Mouse (Mus musculus) frontal cortex, adult 2 months (tissue): ENCODE measurements around the gene Kpna4. TPM values are rescaled to one million over a fixed set of nuclear protein-coding genes. Genes with fewer than 3 reads are reported as not detected.
"Not testable (repeated sequence)": the region's sequence is repeated elsewhere in the genome, so short reads cannot be mapped to it uniquely, and the experiment has no call there.

Source experiments
- DNase-seq, 2 experiments: peaks; one replicate each; pipeline ENCODE4 v3.0.0; 2022; ENCODE audit warnings: low spot score in 1 of 2; ENCODE audit errors: extremely low spot score in 1 of 2
- polyA plus RNA-seq: library from polyadenylated mRNA; depleted of rRNA; stranded (reverse); fragments of >200 nt; gene quantifications from 2 replicates; pipeline ENCODE4 v1.2.3, GENCODE M21; 2012

The Kpna4 gene
- polyA plus RNA-seq, 1 experiment: 40.6 TPM

GRCm38 (mm10) chr3:69113956-69114355 lies 13.0 kb downstream of the Kpna4 start:
- no peak for DNase-seq

DNA sequence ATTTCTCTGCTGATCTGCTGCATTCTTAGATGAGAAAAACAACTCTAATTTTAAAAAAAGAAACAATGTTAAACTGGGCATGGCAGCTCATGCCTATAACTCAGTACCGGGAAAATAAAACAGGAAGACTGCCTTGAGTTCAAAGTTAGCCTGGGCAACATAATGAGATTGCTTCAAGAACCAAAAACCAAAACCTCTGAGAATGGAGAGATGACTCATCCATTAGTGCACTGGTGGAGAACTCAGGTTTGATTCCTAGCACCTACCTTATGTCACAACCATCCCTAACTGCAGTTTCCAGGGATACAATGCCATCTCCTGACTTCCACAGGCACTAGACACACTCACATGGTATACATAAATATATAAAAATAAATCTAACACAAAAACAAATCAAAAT lies 17.8 kb downstream of the Kpna4 start:
- DNase-seq: no peak

DNA sequence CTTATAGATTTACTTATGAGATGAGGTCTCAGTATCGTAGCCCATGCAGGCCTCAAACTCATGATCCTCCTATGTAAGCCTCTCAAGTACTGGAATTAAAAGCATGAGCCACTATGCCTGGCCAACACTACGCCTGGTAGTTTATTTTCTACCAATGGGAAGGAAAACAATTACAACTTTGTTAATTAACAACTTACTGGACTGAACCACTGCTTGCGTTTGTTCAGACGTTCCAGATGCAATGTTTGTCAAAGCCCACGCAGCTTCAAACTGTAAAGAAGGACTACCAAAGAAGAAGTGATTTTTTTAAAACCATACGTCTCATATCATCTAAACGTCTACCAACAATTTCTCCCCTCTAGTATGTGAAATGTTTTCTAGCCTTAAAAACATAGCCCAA lies 32.5 kb downstream of the Kpna4 start:
- DNase-seq: no peak

- peak in 1 of 2 experiments; percentile 38 for DNase-seq
These were observed 62.9 kb downstream of the Kpna4 start for GRCm38 (mm10) chr3:69064005-69064404.

GRCm38 (mm10) chr3:69062764-69063163 lies 64.1 kb downstream of the Kpna4 start:
- DNase-seq: no peak

DNA sequence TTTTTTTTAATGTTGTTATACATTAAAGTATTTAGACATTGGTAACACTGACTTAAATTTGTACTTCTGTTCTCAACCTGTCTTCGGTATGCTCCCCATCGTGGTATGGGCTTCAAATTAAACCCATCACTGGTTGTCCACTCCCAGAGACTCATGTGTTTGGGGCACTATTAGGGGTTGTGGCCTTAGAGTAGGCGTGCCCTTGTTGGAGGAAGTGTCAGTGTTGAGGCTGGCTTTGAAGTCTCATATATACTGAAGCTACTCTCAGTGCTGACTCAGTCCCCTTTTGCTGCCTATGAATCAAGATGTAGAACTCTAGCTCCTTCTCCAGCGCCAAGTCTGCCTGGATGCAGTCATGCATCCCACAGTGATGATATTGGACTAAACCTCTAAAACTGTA lies 66.2 kb downstream of the Kpna4 start:
- DNase-seq: no peak

DNA sequence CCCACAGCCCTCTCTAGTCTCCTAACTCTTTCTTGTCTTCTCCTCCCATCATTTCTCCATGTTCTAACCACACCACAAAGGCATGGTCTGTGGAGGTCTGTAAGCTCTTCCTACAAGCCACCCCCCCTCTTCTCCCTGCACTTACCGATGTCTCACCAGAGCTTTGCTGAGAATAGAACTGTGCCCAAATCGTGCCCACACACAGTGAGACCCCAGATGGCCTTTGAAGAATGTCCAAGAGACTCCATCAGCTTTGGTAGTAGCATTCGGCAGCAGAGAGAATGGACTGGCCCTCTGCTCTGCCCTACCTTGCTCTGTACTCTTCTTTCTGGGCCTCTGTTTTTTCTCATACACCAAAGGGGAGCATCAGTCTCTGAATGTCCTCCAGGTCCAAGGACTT lies 71.0 kb downstream of the Kpna4 start:
- no peak for DNase-seq

DNA sequence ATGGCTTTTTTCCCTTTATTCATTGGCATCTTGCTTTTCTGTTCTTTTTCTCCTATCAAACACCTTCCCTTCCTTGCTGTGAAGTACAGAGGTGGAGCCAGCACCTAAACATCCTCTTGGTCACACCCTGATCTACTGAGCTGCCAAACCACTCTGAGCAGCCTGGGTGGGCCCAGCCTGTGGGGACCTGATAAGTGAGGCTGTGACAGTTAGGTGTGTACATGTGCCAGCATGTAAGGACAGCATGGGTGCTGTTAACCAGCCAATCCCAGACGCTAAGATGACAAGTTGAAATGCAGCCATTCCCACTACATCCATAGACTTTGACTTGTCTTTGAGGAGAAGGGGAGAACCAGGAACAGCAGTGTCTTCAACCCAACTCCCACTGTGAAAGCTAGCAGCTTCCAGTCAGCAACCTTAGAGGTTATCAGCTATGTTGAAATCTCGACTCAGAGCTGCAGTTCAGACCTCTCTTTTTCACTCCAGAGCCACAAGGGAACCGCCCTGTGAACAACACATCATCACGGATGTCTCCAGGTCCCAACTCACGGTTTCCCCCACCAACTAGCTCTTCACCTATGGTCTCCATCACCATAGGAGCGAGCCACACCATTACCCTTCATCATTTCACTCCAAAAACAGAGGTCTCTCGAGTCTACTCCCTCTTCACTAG lies 72.0 kb downstream of the Kpna4 start:
- DNase-seq: no peak

DNA sequence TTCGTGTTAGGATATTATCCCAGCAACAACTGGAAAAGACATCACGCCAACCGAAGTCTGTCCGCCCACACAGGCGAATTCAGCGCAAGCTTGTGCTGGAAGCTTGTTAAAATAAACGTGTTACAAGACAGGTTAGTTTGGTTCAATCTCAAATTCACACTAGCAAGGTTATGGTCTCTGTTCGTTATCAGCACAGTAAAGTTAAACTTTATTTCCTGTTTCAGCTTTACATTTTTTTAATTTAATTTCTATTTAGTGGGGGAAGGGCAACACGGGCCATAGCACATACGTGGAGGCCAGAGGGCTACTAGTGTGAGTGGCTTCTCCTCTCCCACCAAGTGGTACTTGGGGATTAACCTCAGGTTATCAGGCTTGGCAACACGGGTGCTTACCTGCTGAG lies 75.0 kb downstream of the Kpna4 start:
- DNase-seq: no peak

- peak in 1 of 2 experiments; percentile 33 for DNase-seq
These were observed 77.9 kb downstream of the Kpna4 start for GRCm38 (mm10) chr3:69049011-69049410.

DNA sequence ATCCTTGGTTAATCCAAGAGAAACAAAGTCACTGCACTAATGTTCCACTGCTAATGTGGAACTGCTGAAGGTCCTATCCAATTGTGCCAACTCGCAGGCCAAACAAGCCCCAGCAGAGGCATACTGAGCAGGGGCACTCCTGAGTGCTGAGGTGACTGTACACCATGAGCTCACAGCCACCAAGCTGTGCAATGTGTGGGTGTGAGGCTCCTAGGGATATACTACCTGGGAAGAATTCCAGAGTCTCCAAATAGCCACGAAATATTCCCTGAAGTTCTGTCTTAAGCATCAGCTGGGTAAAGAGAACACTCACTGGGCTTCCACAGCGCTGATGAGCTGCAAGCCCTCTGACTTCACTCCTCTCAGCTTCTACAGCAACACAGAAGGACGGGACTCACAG lies 79.2 kb downstream of the Kpna4 start:
- DNase-seq: no peak

GRCm38 (mm10) chr3:69046509-69046908 lies 80.4 kb downstream of the Kpna4 start:
- DNase-seq: no peak

GRCm38 (mm10) chr3:69045750-69046149 lies 81.2 kb downstream of the Kpna4 start:
- DNase-seq: no peak

DNA sequence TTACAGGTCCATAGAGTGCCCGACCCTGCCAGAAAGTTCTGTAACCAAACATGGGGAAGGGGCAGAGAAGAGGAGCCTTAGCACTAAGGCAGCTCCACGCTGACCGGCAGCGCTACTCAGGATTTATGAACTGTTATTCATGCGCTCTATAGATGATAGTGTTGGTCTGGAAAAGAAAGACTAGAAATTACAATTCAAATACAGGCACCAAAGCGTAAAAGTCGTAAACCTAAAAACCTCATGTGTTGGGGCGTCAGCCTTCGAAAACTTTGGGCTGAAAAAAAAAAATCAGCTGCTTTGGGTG lies 81.6 kb downstream of the Kpna4 start:
- no peak for DNase-seq

GRCm38 (mm10) chr3:69044645-69045399 lies 82.1 kb downstream of the Kpna4 start, which contains the start of gene Trim59:
Trim59 (minus strand) TSS chr3:69044755.
- DNase-seq: peak; percentile 57 to 83

DNA sequence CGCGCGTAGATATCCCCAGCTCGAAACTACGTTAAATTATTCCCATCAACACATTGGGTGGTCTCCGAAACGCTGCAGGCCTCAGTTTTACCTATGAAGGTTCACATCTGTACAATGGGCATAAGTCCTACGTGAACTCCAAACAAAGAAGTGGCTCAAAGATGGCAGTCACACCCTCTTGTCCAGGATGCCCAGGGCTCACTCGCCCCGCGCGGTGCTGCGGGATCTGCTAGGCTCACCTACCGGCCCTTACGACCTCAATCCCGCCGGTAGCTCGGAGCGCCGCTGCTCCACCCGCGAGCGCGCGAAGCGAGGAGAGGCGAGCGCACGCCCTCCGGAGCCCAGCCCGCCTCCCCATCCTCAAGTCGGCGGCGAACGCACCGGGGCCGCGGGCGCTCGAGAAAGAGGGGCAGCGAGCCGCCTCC lies 82.7 kb downstream of the Kpna4 start:
- no peak for DNase-seq

DNA sequence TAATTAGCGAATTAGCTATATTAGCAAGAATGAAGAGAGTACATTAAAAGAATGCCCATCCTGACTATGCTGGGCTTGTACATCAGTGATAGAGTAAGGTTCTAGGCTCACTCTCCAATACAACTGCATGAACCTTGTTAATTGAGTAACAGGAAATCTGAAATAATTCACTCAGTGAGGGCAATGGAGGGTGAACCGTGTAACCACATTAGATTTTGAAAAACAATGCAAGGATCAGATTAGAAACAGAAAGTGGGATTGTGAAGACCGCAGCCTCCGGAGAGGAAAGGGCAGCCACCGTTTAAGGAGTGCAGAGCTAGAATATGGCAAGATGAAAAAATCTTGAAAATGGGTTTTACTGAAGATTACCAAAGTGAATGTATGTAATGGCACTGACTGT lies 85.6 kb downstream of the Kpna4 start:
- DNase-seq: no peak

DNA sequence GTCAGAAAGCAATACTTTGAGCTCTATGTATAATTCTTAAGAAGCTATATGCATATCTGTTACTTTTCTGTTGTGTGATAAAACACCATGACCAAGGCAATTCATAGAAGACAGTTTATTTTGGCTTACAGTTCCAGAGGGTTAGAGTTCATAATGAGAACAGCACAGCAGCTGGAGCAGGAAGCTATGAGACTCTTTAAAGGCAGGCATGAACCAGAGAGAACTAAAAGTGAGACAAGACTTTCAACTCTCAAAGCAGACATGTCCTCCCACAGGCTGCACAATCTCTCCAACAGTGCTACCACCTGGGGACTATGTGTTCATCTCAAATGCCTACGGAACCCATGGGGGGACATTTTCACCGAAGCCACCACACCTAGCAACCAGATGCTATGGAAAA lies 86.8 kb downstream of the Kpna4 start:
- no peak for DNase-seq

DNA sequence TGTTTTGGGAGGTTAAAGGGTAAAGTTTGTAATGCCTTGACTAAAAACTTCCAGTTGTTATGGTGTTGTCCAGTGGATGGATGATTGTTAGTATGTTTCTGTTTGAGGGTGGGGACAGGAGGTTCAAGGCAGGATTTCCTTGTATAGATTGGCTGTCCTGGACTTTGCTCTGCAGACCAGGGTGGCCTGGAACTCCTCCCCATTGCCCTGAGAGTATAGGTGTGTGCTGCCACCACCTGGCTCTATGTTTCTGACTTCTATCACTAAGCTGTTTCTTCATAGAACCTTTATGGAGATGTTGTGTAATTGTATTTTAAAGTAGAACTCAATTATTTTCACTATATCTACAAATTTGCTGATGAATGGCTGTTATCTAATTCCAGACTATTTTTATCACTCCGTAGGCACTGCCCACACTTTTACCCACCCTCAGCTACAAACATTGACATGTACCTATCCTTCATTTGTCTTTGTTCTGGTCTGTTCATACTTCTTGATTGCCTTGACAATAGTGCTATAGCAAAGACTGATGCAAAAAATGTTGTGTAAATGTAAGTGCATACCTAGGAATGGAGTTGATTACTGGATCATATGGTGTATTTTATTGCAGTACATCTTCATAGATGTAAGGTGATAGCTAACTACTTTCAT lies 100.7 kb downstream of the Kpna4 start:
- DNase-seq: no peak

- DNase-seq: no peak
These were observed 106.1 kb downstream of the Kpna4 start for GRCm38 (mm10) chr3:69020764-69021163.

DNA sequence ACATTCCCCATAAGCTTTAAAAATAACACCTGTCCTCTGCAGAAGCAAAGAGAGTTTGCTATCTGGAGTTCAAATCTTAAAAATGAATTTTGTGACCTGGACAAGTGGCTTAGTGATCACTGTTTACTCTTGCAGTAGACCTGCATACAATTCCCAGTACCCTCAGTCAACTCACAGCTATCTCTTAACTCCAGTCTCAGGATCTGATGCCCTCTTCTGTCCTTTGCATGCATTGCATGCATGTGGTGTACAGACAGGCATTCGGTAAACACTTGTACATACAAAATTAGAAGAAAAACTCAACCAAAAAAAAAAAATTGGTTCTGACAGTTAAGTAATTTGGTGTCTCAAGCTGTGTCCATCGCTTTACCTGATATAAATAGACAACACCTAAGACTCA lies 106.6 kb downstream of the Kpna4 start:
- DNase-seq: no peak

GRCm38 (mm10) chr3:69018635-69019034 lies 108.3 kb downstream of the Kpna4 start:
- DNase-seq: not testable (repeated sequence)
